Mouse (Mus musculus) adipocyte (in vitro differentiated cells): Measurements from ENCODE around the gene Gxylt2.

Source experiments
- DNase-seq: peaks from one replicate; pipeline ENCODE4 v3.0.0-alpha.2; 2016; ENCODE audit warnings: low spot score

The Gxylt2 gene

DNA sequence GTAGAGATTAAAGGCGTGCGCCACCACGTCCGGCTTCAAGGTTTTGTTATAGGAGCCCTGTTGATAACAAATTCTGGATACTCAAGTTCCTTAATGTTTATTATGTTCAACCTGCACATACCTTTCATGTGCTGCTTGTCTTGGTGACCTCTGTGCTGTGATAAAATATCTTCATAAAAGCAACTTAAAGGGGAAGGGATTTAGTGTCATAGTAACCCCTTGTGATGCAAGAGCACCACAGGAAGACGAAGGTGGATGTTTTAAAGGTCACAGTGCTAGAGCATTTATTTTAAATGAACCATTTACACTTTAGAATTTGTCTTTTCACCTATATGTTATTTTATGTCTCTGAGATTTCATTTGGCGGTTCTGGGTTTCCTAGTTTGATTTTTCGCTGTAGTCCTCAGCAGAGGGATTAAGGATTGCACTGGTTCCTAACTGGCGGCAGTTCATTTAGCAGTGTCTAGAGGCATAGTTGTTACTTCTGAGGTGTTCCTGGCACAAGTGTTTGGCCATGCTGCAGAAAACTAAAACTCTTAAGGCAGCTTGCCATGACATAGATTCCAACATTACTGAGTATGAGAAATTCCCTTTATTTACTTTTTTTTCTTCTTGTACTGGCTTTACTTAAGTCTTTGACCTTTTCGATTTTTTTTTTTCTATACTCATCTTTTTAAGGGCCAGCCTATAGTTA is 144.3 kb downstream of the Gxylt2 start:
- peak; percentile 72 for DNase-seq

- no peak for DNase-seq
These were observed 146.1 kb downstream of the Gxylt2 start for GRCm38 (mm10) chr6:100850671-100851081.

DNA sequence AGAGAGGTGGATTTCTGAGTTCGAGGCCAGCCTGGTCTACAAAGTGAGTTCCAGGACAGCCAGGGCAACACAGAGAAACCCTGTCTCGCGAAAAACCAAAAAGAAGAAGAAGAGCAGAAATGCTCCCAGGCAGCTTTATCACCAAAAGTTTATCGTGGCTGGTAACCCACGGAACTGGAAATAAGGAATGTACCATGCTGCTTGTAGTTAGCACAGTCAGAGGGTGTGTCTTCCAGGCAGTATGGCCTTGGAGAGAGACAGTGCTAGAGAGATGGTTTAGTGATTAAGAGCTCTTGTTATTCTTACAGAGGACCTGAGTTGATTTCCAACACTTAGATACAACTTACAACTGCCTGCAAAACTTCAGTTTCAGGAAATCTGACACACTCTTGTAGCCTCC is 146.5 kb downstream of the Gxylt2 start:
- DNase-seq, result no peak
